Mouse (Mus musculus): ENCODE data around the gene Mrpl16. TPM values are rescaled to one million over a fixed set of nuclear protein-coding genes. Genes with fewer than 3 reads are reported as not detected.

The Mrpl16 gene
- polyA plus RNA-seq, 1 experiment from 2014 or later, result 49.1 TPM

DNA sequence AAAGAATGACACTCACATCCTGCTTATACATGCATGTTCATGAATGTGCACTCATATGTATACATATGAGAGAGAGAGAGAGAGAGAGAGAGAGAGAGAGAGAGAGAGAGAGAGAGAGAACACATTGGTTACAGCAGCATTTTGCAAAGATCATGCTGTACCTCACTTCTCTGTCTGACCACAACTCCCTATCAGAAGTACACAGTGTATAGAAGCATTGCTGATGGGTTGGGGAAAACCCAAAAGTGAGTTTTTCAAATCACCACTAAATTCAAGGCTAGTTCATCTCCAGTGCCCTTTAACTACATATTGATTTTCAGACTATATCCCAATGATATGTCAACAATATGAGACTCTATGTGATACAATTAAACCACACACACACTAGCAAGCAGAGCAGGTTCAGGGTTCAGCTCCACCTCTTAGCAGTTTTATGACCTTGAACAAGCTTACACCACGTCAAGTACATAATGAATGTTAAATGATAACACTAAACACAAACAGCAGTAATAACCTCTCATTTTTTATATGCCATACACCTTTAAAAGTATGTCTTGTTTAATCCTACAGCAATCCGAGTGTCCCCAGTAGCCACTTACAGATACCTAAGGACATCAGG, 23.7 kb downstream of the Mrpl16 start:
- Histone ChIP-seq H3K27me3 (replicated peaks; ENCODE audit: control insufficient read depth, insufficient read depth, low read length) (no peaks in the 10 kb centered on the region), H3K9me3 (ENCODE audit: control insufficient read depth, low read length) (no peaks in the 10 kb centered on the region), H3K4me1 (ENCODE audit: control insufficient read depth, insufficient read depth, low read depth, low read length) (no peaks in the 10 kb centered on the region), H3K4me2 (ENCODE audit: low read length) (no peak overlapping the region), H3K27ac (ENCODE audit: low read depth, low read length) (no peak overlapping the region), H3K9ac (ENCODE audit: low read depth, low read length) (no peak overlapping the region), H3K4me3 (ENCODE audit: low read length) (no peak overlapping the region), H3K36me3 (ENCODE audit: control insufficient read depth, insufficient read depth, low read length) (peaks cover 5% of the 10 kb centered on the region; the same call in 1 of the 2 replicates)
- no peak for ATAC-seq
- 84% methylated on average over 2 of the region's 2 CpGs for WGBS

DNA sequence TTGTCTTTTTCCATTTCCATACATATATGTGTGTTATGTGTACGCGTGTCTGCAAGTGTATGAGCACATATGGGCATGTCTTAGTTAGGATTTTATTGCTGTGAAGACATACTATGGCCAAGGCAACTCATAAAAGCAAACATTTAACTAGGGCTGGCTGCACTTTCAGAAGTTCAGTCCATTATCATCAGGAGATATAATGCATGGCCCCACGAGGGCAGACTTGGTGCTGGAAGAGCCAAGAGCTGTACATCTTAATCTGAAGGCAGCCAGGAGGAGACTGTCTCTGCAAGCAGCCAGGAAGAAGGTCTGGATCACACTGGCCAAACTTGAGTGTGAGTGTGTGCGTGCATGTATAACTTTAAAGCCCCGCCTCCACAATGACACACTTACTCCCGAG, 24.3 kb downstream of the Mrpl16 start:
- Histone ChIP-seq H3K27ac (ENCODE audit: low read depth, low read length) (no peak overlapping the region), H3K4me1 (ENCODE audit: control insufficient read depth, insufficient read depth, low read depth, low read length) (no peaks in the 10 kb centered on the region), H3K9me3 (ENCODE audit: control insufficient read depth, low read length) (no peaks in the 10 kb centered on the region), H3K9ac (ENCODE audit: low read depth, low read length) (no peak overlapping the region), H3K4me3 (ENCODE audit: low read length) (no peak overlapping the region), H3K36me3 (ENCODE audit: control insufficient read depth, insufficient read depth, low read length) (peaks cover under 1% of the 10 kb centered on the region; the same call in 1 of the 2 replicates), H3K4me2 (ENCODE audit: low read length) (no peak overlapping the region), H3K27me3 (replicated peaks; ENCODE audit: control insufficient read depth, insufficient read depth, low read length) (no peaks in the 10 kb centered on the region)
- no peak for ATAC-seq
- WGBS, result 91% methylated on average over 6 of the region's 6 CpGs

DNA sequence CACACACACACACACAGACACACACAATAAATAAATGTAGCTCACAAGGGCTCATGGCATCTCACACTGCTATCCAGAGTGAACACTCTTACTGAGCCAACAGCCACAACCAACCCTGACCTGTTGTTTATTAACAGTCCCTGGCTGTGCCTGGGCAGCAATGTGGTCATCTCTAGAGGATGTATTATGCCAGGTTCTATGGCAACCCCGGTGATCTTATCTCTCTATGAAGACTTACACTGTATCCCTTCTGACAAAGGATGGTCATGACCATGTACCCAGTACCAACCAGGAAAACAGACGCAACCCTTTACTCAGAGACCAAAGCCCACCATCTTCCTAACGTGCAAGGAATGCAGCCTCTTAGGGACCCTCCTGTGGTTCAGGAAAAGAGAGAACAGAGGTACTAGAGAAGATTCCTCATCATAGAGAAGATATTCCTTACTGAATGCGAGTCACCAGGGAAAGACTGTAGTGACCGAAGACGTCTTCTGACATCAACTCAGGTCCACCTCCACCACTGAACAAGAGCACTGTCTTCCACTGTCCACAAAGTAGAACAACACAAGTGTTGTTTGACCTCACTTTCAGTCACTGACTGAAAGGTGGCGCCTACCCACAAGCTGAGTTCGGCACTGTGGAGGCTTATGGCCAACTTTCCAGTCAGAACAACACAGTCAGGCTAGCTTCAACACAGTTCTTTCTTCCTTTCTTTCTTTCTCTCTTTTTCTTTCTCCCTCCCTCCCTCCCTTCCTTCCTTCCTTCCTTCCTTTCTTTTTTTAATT, 30.5 kb downstream of the Mrpl16 start:
- no peak overlapping the region for H3K4me3 ChIP-seq (ENCODE audit: low read length)
- no peaks in the 10 kb centered on the region for H3K36me3 ChIP-seq (ENCODE audit: control insufficient read depth, insufficient read depth, low read length)
- H3K4me1 ChIP-seq (ENCODE audit: control insufficient read depth, insufficient read depth, low read depth, low read length), result no peaks in the 10 kb centered on the region
- no peak overlapping the region for H3K27ac ChIP-seq (ENCODE audit: low read depth, low read length)
- H3K9ac ChIP-seq (ENCODE audit: low read depth, low read length), result no peak overlapping the region
- H3K9me3 ChIP-seq (ENCODE audit: control insufficient read depth, low read length), result no peaks in the 10 kb centered on the region
- H3K4me2 ChIP-seq (ENCODE audit: low read length), result no peak overlapping the region
- H3K27me3 ChIP-seq (replicated peaks; ENCODE audit: control insufficient read depth, insufficient read depth, low read length), result no peaks in the 10 kb centered on the region
- ATAC-seq, result no peak
- WGBS, result 78% methylated on average over 8 of the region's 8 CpGs

DNA sequence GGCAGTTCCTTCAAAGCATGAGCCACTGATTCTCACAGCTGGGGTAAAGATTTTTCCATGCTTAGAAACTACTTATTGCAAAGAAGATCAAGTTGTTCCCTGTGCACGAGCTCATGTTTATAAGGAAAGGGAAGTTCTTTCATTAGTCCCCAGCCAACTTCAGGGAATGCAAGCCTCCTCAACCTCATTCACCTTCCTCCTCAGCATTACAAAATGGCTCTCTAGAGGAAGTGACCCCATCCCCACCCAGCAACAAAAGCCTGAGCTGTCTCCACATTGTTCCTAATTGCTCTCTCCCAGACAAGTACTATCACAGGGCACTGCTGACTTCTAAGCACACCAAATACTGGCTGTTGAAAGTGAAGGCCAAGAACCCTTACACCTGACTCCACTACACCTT, 34.2 kb downstream of the Mrpl16 start:
- Histone ChIP-seq H3K27ac (ENCODE audit: low read depth, low read length) (no peak overlapping the region), H3K9ac (ENCODE audit: low read depth, low read length) (no peak overlapping the region), H3K4me2 (ENCODE audit: low read length) (no peak overlapping the region), H3K27me3 (replicated peaks; ENCODE audit: control insufficient read depth, insufficient read depth, low read length) (no peaks in the 10 kb centered on the region), H3K4me3 (ENCODE audit: low read length) (no peak overlapping the region), H3K4me1 (ENCODE audit: control insufficient read depth, insufficient read depth, low read depth, low read length) (no peaks in the 10 kb centered on the region), H3K9me3 (ENCODE audit: control insufficient read depth, low read length) (no peaks in the 10 kb centered on the region), H3K36me3 (ENCODE audit: control insufficient read depth, insufficient read depth, low read length) (no peaks in the 10 kb centered on the region)
- 62% methylated on average over 1 of the region's 1 CpGs for WGBS
- no peak for ATAC-seq

DNA sequence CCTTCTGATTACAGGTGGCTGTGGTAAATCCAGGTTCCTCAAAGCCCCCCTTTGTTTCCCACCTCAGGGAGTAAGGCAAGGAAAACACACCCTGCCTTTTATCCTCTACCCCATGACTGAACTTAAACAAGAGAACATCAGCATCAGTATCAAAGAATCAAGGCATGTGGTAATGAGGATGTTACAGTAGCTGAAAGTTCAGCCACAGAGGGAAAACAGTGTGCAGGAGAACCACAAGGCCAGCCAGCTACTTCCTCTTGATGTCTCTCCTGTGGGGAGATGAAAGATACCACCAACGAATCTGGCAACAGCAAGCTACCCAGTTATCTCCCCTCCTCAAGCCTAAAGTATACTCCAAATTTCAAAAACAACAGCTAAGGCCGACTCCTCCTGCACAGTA, 37.1 kb downstream of the Mrpl16 start:
- no peak for ATAC-seq
- Histone ChIP-seq H3K4me3 (ENCODE audit: low read length) (no peak overlapping the region), H3K4me1 (ENCODE audit: control insufficient read depth, insufficient read depth, low read depth, low read length) (peaks cover 6% of the 10 kb centered on the region), H3K9me3 (ENCODE audit: control insufficient read depth, low read length) (no peaks in the 10 kb centered on the region), H3K4me2 (ENCODE audit: low read length) (no peak overlapping the region), H3K9ac (ENCODE audit: low read depth, low read length) (no peak overlapping the region), H3K36me3 (ENCODE audit: control insufficient read depth, insufficient read depth, low read length) (no peaks in the 10 kb centered on the region), H3K27ac (ENCODE audit: low read depth, low read length) (no peak overlapping the region), H3K27me3 (replicated peaks; ENCODE audit: control insufficient read depth, insufficient read depth, low read length) (no peaks in the 10 kb centered on the region)
- 61% methylated on average over 2 of the region's 2 CpGs for WGBS

DNA sequence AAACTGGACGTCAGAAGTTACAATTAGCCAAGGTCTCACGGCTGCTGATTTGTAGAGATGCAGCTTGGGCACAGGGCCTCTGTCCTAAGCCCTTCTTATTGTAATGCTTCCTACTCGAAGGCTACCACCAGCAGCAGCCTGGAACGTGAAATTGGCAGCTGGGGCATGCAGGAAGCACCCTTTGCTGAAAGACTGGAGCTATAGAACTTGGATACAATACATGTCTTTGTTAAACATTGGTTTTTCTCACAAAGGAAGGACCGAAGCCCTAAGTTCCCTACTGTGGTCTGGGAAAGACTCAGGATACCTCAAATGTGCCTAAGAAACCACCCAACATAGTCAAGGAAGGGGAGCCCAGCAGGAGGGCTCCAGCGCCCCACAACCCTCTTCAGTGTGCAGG, 37.6 kb downstream of the Mrpl16 start:
- H3K27me3 ChIP-seq (replicated peaks; ENCODE audit: control insufficient read depth, insufficient read depth, low read length), result no peaks in the 10 kb centered on the region
- H3K9ac ChIP-seq (ENCODE audit: low read depth, low read length), result no peak overlapping the region
- no peaks in the 10 kb centered on the region for H3K36me3 ChIP-seq (ENCODE audit: control insufficient read depth, insufficient read depth, low read length)
- no peak for ATAC-seq
- no peak overlapping the region for H3K4me3 ChIP-seq (ENCODE audit: low read length)
- H3K9me3 ChIP-seq (ENCODE audit: control insufficient read depth, low read length), result no peaks in the 10 kb centered on the region
- no peak overlapping the region for H3K4me2 ChIP-seq (ENCODE audit: low read length)
- peaks cover 7% of the 10 kb centered on the region for H3K4me1 ChIP-seq (ENCODE audit: control insufficient read depth, insufficient read depth, low read depth, low read length)
- 30% methylated on average over 6 of the region's 6 CpGs for WGBS
- H3K27ac ChIP-seq (ENCODE audit: low read depth, low read length), result no peak overlapping the region

DNA sequence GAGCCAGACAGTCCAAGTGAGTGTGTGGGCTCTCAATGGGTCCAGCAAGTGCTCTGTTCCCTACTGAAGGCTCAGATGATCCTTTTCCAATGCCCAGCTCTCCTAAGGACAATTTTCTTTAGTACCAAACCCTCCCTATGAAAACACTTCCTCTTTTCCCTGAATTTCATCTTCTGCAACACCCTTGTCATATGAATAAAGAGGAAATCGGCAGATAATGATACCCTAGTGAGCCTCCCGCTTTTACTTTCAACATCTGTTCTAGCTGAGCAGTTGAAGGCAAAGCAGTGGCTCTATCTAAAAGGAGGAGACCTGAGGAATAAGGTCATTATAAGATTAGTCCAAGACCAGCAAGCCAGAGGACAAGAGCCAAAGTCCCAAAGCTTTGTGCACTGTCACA, 38.3 kb downstream of the Mrpl16 start:
- H3K4me2 ChIP-seq (ENCODE audit: low read length), result no peak overlapping the region
- no peaks in the 10 kb centered on the region for H3K36me3 ChIP-seq (ENCODE audit: control insufficient read depth, insufficient read depth, low read length)
- H3K4me1 ChIP-seq (ENCODE audit: control insufficient read depth, insufficient read depth, low read depth, low read length), result peaks cover 7% of the 10 kb centered on the region
- no peak for ATAC-seq
- no peak overlapping the region for H3K4me3 ChIP-seq (ENCODE audit: low read length)
- H3K27ac ChIP-seq (ENCODE audit: low read depth, low read length), result no peak overlapping the region
- no peaks in the 10 kb centered on the region for H3K9me3 ChIP-seq (ENCODE audit: control insufficient read depth, low read length)
- H3K9ac ChIP-seq (ENCODE audit: low read depth, low read length), result no peak overlapping the region
- 90% methylated on average over 2 of the region's 2 CpGs for WGBS
- no peaks in the 10 kb centered on the region for H3K27me3 ChIP-seq (replicated peaks; ENCODE audit: control insufficient read depth, insufficient read depth, low read length)

DNA sequence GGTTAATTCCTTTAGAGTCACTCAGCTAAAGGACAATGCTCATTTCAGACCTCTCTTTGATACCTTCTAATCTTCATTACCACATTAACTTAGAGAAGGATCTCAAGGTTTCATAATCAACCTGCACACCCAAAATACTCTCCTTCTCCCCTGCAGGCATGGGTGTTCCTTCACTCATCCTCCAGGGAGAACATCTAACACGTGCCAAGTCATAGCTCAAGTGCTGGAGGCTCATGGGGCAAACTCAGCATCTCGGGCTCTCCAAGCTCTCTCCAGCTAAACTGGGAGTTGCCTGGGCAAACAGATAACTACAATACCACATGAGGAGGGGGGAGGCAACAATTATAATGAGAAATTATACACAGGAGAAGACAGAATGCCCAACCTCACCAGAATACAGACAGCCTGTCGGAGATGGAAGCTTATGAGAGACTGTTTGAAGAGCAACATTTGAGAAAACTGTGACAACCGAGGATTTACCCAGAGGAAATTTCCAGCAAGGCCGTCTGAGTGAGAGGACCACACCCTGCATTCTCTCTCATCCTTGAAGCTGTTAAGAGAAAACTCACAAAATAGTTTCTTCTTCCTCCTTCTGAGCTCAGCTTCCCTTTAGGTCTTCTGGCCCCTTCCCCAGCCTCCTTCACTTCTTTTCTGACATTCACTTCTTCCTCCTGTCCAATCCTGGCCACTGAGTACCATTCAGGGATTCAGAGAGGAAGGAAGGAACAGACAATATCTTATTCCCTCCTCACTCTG, 40.0 kb downstream of the Mrpl16 start:
- Histone ChIP-seq H3K9ac (ENCODE audit: low read depth, low read length) (no peak overlapping the region), H3K9me3 (ENCODE audit: control insufficient read depth, low read length) (no peaks in the 10 kb centered on the region), H3K4me3 (ENCODE audit: low read length) (no peak overlapping the region), H3K4me2 (ENCODE audit: low read length) (no peak overlapping the region), H3K27me3 (replicated peaks; ENCODE audit: control insufficient read depth, insufficient read depth, low read length) (no peaks in the 10 kb centered on the region), H3K4me1 (ENCODE audit: control insufficient read depth, insufficient read depth, low read depth, low read length) (peaks cover 7% of the 10 kb centered on the region), H3K27ac (ENCODE audit: low read depth, low read length) (no peak overlapping the region), H3K36me3 (ENCODE audit: control insufficient read depth, insufficient read depth, low read length) (no peaks in the 10 kb centered on the region)
- whole genome bisulfite sequencing, result 82% methylated on average over 5 of the region's 5 CpGs
- no peak for ATAC-seq

DNA sequence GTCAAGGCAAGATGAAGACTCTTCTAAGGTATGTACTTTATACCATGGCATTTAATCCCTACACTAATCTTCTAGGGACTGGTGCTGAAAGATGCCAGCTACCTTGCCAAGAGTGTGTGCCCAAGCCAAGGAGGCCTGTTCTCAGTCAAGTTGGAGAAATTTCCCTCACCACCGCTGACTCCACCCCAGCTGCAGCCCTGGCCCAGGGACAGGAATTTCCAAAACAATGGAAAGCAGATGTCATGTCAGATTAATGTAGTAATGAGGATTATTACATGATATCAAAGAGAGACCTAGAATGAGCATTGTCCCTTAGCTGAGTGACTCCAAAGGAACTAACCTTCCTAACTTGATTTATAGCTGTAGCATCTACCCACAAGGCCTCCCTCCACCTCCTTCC, 40.7 kb downstream of the Mrpl16 start:
- no peak overlapping the region for H3K27ac ChIP-seq (ENCODE audit: low read depth, low read length)
- 73% methylated on average over 1 of the region's 1 CpGs for WGBS

More for the DNA sequence above, 40.7 kb downstream of the Mrpl16 start:
- H3K4me1 ChIP-seq (ENCODE audit: control insufficient read depth, insufficient read depth, low read depth, low read length), result peaks cover 7% of the 10 kb centered on the region
- no peak for ATAC-seq
- H3K4me2 ChIP-seq (ENCODE audit: low read length), result no peak overlapping the region
- H3K4me3 ChIP-seq (ENCODE audit: low read length), result no peak overlapping the region
- H3K9me3 ChIP-seq (ENCODE audit: control insufficient read depth, low read length), result no peaks in the 10 kb centered on the region
- no peaks in the 10 kb centered on the region for H3K36me3 ChIP-seq (ENCODE audit: control insufficient read depth, insufficient read depth, low read length)
- no peaks in the 10 kb centered on the region for H3K27me3 ChIP-seq (replicated peaks; ENCODE audit: control insufficient read depth, insufficient read depth, low read length)
- no peak overlapping the region for H3K9ac ChIP-seq (ENCODE audit: low read depth, low read length)

Data from hindbrain, embryonic 16.5 days (tissue).